Mouse (Mus musculus): ENCODE measurements at regions not wholly inside any gene's neighbourhood (a gene's known extent, or its start where the extent isn't known, plus 50 kb on each side); places are given as distances from the start of the nearest gene placed in this dataset.
A peak's percentile ranks its signal among the peaks of the same experiment; 100 is the strongest.

- no peak for TF ChIP-seq CTCF (conservative IDR thresholded peaks at IDR 0.05)
- no peak overlapping the region for H3K27ac ChIP-seq
- H3K4me3 ChIP-seq = no peak overlapping the region
- no peak for DNase-seq (ENCODE audit: low spot score in 2 of 2)
Measured at GRCm38 (mm10) chr7:37908618-37909130, 114.7 kb downstream of the Uri1 start.

- no peak for DNase-seq (ENCODE audit: low spot score in 2 of 2)
- Histone ChIP-seq H3K4me3 (no peak overlapping the region), H3K27ac (no peak overlapping the region)
- peak; percentile 74 for TF ChIP-seq CTCF (conservative IDR thresholded peaks at IDR 0.05)
Measured at GRCm38 (mm10) chr7:37893885-37894284, 120.4 kb upstream of the Zfp536 start.

- no peak overlapping the region for H3K4me3 ChIP-seq
- DNase-seq (ENCODE audit: low spot score in 2 of 2) = peak; percentile 30 to 54
- TF ChIP-seq CTCF (conservative IDR thresholded peaks at IDR 0.05) = no peak
- peak overlapping the region; percentile 61 for H3K27ac ChIP-seq
Measured at GRCm38 (mm10) chr7:37874382-37874781, 100.9 kb upstream of the Zfp536 start.

GRCm38 (mm10) chr7:37870956-37871355 is 97.5 kb upstream of the Zfp536 start:
- TF ChIP-seq CTCF (conservative IDR thresholded peaks at IDR 0.05) = no peak
- Histone ChIP-seq H3K27ac (peak overlapping the region; percentile 72; the same call in 1 of the 2 replicates), H3K4me3 (no peak overlapping the region)
- peak in 1 of 2 experiments; percentile 13 for DNase-seq (ENCODE audit: low spot score in 2 of 2)

DNA sequence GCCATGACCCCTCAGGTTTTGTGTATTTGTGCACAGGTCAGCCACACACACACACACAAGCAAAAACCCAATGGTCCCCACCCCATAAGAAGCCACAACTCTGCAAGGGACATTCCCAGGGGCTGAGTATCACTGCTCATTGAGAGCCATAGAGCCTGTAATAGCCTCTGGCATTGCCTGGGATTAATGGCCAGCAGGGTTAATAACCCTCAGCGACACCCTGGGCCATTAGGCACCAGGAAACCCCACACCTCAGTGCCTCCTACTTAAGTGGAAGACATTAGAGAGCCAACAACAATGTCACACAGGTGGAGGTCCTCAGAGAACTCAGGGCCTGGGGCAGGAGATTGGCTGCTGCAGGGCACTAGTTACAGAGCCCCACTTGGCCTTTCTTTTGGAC is 93.0 kb upstream of the Zfp536 start:
- no peak for TF ChIP-seq CTCF (conservative IDR thresholded peaks at IDR 0.05)

DNA sequence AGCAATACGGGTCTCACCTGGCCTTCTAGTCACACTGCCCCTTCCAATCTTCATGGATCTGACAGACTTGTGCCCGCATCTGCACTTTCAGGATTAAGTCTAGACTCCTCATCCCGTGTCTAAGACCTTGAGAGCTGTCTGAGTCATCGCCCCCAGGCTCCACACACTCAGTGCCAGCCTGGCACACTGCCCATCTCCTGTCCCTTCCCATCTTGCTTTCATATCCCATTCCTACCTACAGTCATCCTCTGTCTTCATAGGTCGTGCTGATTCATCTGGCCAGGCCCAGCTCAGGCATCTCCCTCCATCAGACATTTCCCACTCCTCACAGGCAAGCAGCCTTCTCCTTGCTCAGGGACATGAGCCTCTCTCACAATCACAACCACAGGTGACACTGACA is 78.0 kb upstream of the Zfp536 start:
- H3K4me3 ChIP-seq = no peak overlapping the region
- H3K27ac ChIP-seq = no peak overlapping the region
- TF ChIP-seq CTCF (conservative IDR thresholded peaks at IDR 0.05) = no peak
- DNase-seq (ENCODE audit: low spot score in 2 of 2) = no peak

More for the DNA sequence above, 93.0 kb upstream of the Zfp536 start:
- Histone ChIP-seq H3K4me3 (no peak overlapping the region), H3K27ac (no peak overlapping the region)
- DNase-seq (ENCODE audit: low spot score in 2 of 2) = no peak

DNA sequence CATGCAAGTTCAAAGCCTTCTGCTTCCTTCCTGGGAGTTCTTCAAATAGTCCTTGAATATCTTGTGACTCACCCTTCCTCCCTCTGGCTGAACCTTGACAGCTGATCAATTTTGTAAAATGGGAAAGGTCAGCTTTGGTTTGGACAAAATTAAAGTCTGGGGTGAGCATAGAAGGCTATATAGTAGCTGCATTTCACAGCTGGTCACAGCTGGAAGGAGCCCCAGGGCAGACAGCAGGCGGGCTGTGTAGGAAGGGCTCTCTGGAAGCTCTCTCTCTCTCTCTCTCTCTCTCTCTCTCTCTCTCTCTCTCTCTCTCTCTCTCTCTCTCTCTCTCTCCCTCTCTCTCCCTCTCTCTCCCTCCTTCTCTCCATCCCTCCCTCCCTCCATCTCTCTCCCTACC is 71.8 kb upstream of the Zfp536 start:
- TF ChIP-seq CTCF (conservative IDR thresholded peaks at IDR 0.05) = no peak
- no peak for DNase-seq (ENCODE audit: low spot score in 2 of 2)
- no peak overlapping the region for H3K27ac ChIP-seq
- H3K4me3 ChIP-seq = no peak overlapping the region

- DNase-seq (ENCODE audit: low spot score in 2 of 2) = no peak
- no peak overlapping the region for H3K27ac ChIP-seq
Measured at GRCm38 (mm10) chr7:37842000-37842513, 68.6 kb upstream of the Zfp536 start.

DNA sequence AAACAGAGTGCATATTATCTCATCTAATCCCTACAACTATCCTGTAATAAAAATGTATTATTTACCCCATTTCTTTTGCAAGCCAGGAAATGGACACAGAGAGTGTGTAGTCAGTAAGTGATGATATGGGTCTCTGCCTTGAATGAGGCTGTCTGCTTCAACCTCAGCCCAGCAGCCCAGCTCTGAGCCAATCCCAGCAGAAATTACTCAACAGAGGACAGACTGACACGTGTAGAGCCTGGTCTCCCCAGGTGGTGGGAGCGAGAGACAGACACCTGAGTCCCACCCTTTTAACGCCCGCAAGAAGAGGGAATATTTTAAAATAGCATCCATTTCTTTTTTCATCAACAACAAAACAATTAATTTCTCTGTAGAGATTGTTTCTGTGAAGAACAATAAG is 68.1 kb upstream of the Zfp536 start:
- H3K27ac ChIP-seq = no peak overlapping the region
- TF ChIP-seq CTCF (conservative IDR thresholded peaks at IDR 0.05) = no peak

More at GRCm38 (mm10) chr7:37842000-37842513, 68.6 kb upstream of the Zfp536 start:
- peak overlapping the region; percentile 22 for H3K4me3 ChIP-seq
- TF ChIP-seq CTCF (conservative IDR thresholded peaks at IDR 0.05) = no peak

DNA sequence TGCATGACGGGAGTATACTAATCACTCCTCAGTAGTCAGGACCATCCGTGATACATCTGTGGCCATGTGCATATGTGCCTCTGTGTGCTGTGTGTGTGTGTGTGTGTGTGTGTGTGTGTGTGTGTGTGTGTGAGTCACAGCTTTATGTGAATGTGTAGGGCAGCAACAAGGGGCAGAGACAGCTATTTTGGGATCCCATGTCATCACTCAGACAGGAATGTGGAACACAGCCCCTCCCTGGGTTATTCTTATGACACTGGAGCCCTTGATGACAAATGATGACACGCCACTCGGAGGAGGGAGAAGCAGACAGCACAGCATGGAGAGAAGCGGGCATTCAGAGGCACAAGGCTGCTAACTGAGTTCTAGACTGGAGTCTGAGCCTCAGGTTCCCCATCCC is 64.4 kb upstream of the Zfp536 start:
- no peak for DNase-seq (ENCODE audit: low spot score in 2 of 2)
- TF ChIP-seq CTCF (conservative IDR thresholded peaks at IDR 0.05) = no peak

More for the DNA sequence above, 68.1 kb upstream of the Zfp536 start:
- DNase-seq (ENCODE audit: low spot score in 2 of 2) = no peak
- peak overlapping the region; percentile 22; the same call in 1 of the 2 replicates for H3K4me3 ChIP-seq

GRCm38 (mm10) chr7:37837372-37837771 is 63.9 kb upstream of the Zfp536 start:
- DNase-seq (ENCODE audit: low spot score in 2 of 2) = no peak
- Histone ChIP-seq H3K27ac (no peak overlapping the region), H3K4me3 (no peak overlapping the region)
- no peak for TF ChIP-seq CTCF (conservative IDR thresholded peaks at IDR 0.05)

More for the DNA sequence above, 64.4 kb upstream of the Zfp536 start:
- no peak overlapping the region for H3K27ac ChIP-seq
- no peak overlapping the region for H3K4me3 ChIP-seq

DNA sequence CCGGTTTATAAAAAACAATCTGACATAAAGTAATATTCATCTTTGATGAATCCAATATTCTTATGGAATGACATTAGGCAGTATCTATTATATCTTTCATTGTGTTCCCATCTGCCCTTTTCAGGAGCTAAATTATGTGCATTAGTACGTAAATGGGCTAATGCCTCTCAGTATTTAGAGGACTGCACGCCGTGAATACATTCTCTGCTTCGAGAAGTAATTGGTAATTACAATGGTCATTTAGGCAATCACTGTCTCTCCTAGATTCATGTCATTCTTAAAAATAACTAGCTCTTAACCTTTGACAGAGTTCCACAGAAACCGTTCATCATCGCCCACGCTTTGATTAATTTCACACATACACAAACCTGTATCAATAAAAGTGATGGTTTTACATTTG is 60.0 kb upstream of the Zfp536 start:
- no peak overlapping the region for H3K27ac ChIP-seq
- no peak for DNase-seq (ENCODE audit: low spot score in 2 of 2)
- H3K4me3 ChIP-seq = no peak overlapping the region
- no peak for TF ChIP-seq CTCF (conservative IDR thresholded peaks at IDR 0.05)

DNA sequence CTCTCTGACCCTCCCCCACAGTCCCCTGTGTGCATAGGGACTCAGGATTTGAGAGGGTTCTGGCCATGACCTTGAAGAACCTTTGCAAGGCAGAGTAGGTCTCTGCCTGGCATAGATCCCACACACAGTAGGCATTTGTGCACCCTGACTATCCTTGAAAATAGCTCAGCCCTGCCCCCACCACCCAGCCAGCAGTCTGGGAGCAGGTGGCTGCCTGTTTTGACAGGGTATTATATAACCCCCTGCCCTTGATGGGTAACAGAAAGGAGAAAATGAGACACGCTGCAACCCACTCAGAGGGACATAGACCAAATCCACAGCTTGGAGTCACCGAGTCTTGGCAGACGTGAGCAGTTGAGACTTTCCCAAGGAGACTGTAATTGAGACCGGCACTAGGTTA is 58.9 kb upstream of the Zfp536 start:
- no peak overlapping the region for H3K4me3 ChIP-seq
- DNase-seq (ENCODE audit: low spot score in 2 of 2) = no peak
- no peak for TF ChIP-seq CTCF (conservative IDR thresholded peaks at IDR 0.05)
- H3K27ac ChIP-seq = no peak overlapping the region

GRCm38 (mm10) chr7:37825766-37826165 is 52.3 kb upstream of the Zfp536 start:
- no peak overlapping the region for H3K4me3 ChIP-seq
- no peak overlapping the region for H3K27ac ChIP-seq
- no peak for TF ChIP-seq CTCF (conservative IDR thresholded peaks at IDR 0.05)
- no peak for DNase-seq (ENCODE audit: low spot score in 2 of 2)
